Mouse (Mus musculus) left cerebral cortex, postnatal 25 days (tissue): ENCODE measurements around the gene Ska3. TPM values are rescaled to one million over a fixed set of nuclear protein-coding genes. Genes with fewer than 3 reads are reported as not detected.

Source experiments
- DNase-seq, 2 experiments: peaks; one replicate each; pipeline ENCODE4 v3.0.0; 2022; ENCODE audit warnings: low spot score in 2 of 2, mixed read lengths in 1 of 2
- intact Hi-C: fragments of 180-260 bp; cut with DNase I; formaldehyde crosslinking; loops from one replicate; pipeline ENCODE4 v1.15.1; 2025
- microRNA-seq, 2 experiments: library from miRNA; unstranded; fragments of <30 nt; microRNA quantifications; one replicate each; pipeline ENCODE4 v1.2.0; 2022
- total RNA-seq, 2 experiments: library from RNA; stranded (reverse); gene quantifications; 2 replicates each; pipeline ENCODE4 v1.2.3; 2021

Gene Ska3
- total RNA-seq, 2 experiments from 2014 or later, result 0.80 to 1.3 TPM

- intact Hi-C loops, result loop anchor here (2.0 to 5.0 kb wide), 4 partner anchors 51 to 116 kb away; partner anchors contain the start of gene Gm49361
- DNase-seq, result peak; percentile 97 to 99
Measured at GRCm38 (mm10) chr14:57797991-57798931, 27.7 kb downstream of the Ska3 start, which contains the start of gene Sap18. Sap18 (plus strand) TSS chr14:57798180.

GRCm38 (mm10) chr14:57797551-57797950 is 28.4 kb downstream of the Ska3 start:
- no peak for DNase-seq
- intact Hi-C loops, result loop anchor here (5.0 kb wide), 2 partner anchors 115 kb away; no protein-coding TSS in a partner anchor

DNA sequence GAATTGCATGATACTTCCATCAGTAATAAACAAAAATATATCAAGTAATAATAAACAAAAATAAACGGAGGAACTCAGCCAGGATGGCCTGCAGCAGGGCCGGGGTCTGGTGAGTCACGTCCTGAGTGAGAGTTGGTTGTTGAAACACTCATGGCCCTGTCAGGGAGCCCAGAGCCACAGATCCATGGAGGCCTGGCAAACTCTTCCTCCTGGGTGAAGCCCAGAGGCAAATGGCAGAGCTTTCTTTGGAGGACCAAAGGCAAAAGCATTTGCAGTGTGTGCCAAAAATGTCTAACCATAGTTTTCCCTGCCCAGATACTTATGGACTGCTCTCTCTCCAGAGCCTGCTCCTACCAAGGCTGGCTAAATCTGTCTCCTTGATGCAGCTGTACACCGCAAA is 34.8 kb downstream of the Ska3 start:
- intact Hi-C loops, result no loop called here
- DNase-seq, result no peak

GRCm38 (mm10) chr14:57789759-57790158 is 36.2 kb downstream of the Ska3 start:
- intact Hi-C loops, result no loop called here
- DNase-seq, result no peak

GRCm38 (mm10) chr14:57789311-57789710 is 36.7 kb downstream of the Ska3 start:
- DNase-seq, result no peak
- intact Hi-C loops, result no loop called here

- DNase-seq, result no peak
- intact Hi-C loops, result no loop called here
Measured at GRCm38 (mm10) chr14:57787406-57787805, 38.6 kb downstream of the Ska3 start.

DNA sequence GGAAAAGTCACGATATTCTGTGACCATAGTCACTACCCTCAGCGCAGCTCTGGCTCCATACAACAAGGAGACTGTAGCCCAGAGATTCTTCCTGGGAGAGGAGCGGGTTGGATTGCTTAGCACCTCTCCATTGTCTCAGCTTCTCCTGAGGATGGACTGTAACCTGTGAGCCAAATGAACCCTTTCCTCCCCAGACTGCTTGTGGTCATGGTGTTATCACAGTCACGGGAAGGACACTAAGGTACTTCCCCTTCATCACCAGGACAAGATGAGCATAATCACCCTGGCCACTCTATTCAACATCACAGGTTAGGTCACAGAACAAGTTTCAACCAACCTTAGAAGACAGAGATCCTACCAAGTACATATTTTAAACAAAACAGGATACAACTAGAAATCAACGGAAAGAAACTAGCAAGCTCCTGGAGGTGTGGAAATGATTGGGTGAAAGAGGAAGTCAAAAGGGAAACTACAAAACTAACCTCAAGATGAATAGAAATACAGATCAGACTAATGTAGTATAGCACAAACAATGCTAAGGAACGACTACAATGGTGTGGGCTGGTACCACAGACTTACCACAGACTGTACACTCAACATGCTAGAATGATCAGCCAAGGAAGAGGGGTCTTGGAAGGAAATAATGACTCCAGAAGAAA is 53.7 kb downstream of the Ska3 start:
- intact Hi-C loops, result no loop called here
- no peak for DNase-seq

DNA sequence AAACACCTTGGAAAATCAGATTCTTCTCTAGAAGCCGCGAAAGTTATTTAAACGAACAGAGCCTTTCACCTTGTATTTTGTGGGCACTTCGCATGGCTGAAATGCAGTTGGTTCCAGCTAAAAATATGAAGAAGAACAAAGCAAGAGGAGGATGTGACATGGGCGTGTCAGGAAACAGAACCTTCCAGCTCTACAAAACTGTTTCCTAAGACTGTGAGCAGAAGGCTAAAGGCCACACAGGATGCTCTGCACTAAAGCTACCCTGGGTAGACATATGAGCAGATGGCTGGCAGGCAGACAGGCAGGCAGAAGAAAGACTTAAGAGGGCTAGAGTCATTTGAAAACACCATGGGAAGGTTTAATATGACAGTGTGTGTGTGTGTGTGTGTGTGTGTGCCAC is 56.9 kb downstream of the Ska3 start:
- no peak for DNase-seq
- intact Hi-C loops, result no loop called here

- intact Hi-C loops, result no loop called here
- DNase-seq, result no peak
Measured at GRCm38 (mm10) chr14:57760447-57761412, 65.3 kb downstream of the Ska3 start.

DNA sequence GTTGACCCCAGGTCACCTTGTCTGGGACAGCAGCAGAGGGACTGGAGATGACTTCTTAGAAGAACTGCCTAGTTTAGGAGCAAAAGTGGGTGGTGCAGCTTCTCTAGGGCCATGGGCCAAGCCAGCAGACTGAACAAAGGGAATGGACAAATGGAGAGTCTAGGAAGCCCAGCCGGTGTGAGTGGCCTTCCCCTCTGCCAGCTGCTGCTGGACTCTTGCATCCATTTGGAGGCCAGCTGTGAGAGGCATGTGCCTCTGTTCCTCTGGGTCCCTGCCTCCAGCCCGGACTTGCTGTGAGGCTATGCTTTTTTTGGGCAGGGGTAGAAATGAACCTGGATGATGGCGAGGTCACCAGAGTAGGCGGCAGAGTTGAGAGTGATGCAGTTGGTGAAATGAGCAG is 67.7 kb downstream of the Ska3 start, which contains the start of gene Lats2:
Gene Lats2 (minus strand): TSS at position 152 of the 400 bp plus-strand sequence.
- intact Hi-C loops, result no loop called here
- no peak for DNase-seq

Small RNA genes lying within 50 kb of the gene (microRNA-seq; reads per million reads assigned to microRNA genes)
- 0.99 to 6.0 reads per million in 2 experiments for gene Mir3077

Other genes with a start within 250 kb of the Ska3 start
- gene Xpo4, start 160.8 kb downstream of the Ska3 start, total RNA-seq, result 10 to 100 TPM; 13.1 to 13.3 TPM
- gene Gm49361, start 80.1 kb downstream of the Ska3 start, total RNA-seq, result under 1 TPM; 0.76 to 0.83 TPM
- 10 to 100 TPM; 14.2 to 15.4 TPM for gene Lats2, start 67.8 kb downstream of the Ska3 start, total RNA-seq
- gene Sap18, start 28.0 kb downstream of the Ska3 start, total RNA-seq, result 10 to 100 TPM; 38.6 to 45.7 TPM
- gene Mrpl57, start within 50 bp of the Ska3 start, total RNA-seq, result 10 to 100 TPM; 67.6 to 69.8 TPM
- gene Zdhhc20, start 64.1 kb upstream of the Ska3 start, total RNA-seq, result 10 to 100 TPM; 29.6 to 31.2 TPM
- 10 to 100 TPM; 22.3 to 29.0 TPM for gene Micu2, start 173.1 kb upstream of the Ska3 start, total RNA-seq
- 10 to 100 TPM; 25.8 to 26.1 TPM for gene Fgf9, start 244.4 kb upstream of the Ska3 start, total RNA-seq